Mouse (Mus musculus) spleen, adult 2 months (tissue): ENCODE measurements around the gene 6030498E09Rik. TPM values are rescaled to one million over a fixed set of nuclear protein-coding genes. Genes with fewer than 3 reads are reported as not detected.

Experiments
- DNase-seq, 2 experiments: peaks; one replicate each; pipeline versions ENCODE4 v3.0.0 to v3.0.0-alpha.2; 2012 to 2021; ENCODE audit warnings: low spot score in 2 of 2, low read depth in 1 of 2
- H3K27ac ChIP-seq: fragments of 200-500 bp; 2 replicates; pipeline ENCODE4 v1.5.1; 2012; ENCODE audit warnings: low read length, inconsistent platforms; ENCODE audit not compliant: insufficient read depth
- H3K27me3 ChIP-seq: fragments of 200-500 bp; 2 replicates; pipeline ENCODE4 v1.6.1; 2012; ENCODE audit warnings: mild to moderate bottlenecking, moderate library complexity, low read length, inconsistent platforms; ENCODE audit not compliant: control insufficient read depth, insufficient read depth
- H3K36me3 ChIP-seq: fragments of 200-500 bp; 2 replicates; pipeline ENCODE4 v1.6.1; 2012; ENCODE audit warnings: mild to moderate bottlenecking, low read length, inconsistent platforms; ENCODE audit not compliant: control insufficient read depth, insufficient read depth
- H3K4me1 ChIP-seq: fragments of 200-500 bp; 2 replicates; pipeline ENCODE4 v1.6.1; 2011; ENCODE audit warnings: inconsistent platforms; ENCODE audit not compliant: control insufficient read depth, insufficient read depth, insufficient read length
- H3K4me3 ChIP-seq: fragments of 200-500 bp; 2 replicates; pipeline ENCODE4 v1.5.1; 2011; ENCODE audit warnings: mild to moderate bottlenecking, inconsistent platforms; ENCODE audit not compliant: insufficient read depth, insufficient read length; ENCODE audit errors: extremely low read depth
- CTCF ChIP-seq: fragments of 200-500 bp; IDR thresholded peaks from 2 replicates; pipeline ENCODE4 v1.5.1; 2011; ENCODE audit warnings: mild to moderate bottlenecking, inconsistent platforms; ENCODE audit not compliant: insufficient read depth, insufficient read length, insufficient replicate concordance; ENCODE audit errors: extremely low read depth
- POLR2A ChIP-seq: fragments of 200-500 bp; IDR thresholded peaks from 2 replicates; pipeline ENCODE4 v1.6.1; 2011; ENCODE audit warnings: low read depth, low read length, inconsistent platforms
- WGBS: fragments of 180-500 bp; shearing (Covaris S2); methylation state at CpG from one replicate; pipeline ENCODE4 v1.1.7; 2018; 5-methylcytosine and 5-hydroxymethylcytosine counted together
- polyA plus RNA-seq: library from polyadenylated mRNA; depleted of rRNA; stranded (reverse); fragments of >200 nt; gene quantifications from 2 replicates; pipeline ENCODE4 v1.2.3, GENCODE M21; 2012; rRNA removed

6030498E09Rik gene
- polyA plus RNA-seq, result not detected in 2 replicates

- Histone ChIP-seq H3K27ac (no peak within 1 kb of the TSS), H3K36me3 (no peaks in the 10 kb centered on the region), H3K4me1 (no peaks in the 10 kb centered on the region), H3K4me3 (no peak within 1 kb of the TSS), H3K27me3 (no peaks in the 10 kb centered on the region)
- TF ChIP-seq POLR2A (no peak), CTCF (no peak)
- no peak for DNase-seq
- 38% methylated on average over 9 of the region's 9 CpGs for WGBS
Measured at GRCm38 (mm10) chrX:38772478-38772877, at the start of gene 6030498E09Rik. Gene 6030498E09Rik, plus strand, starts transcription at chrX:38772671.

- H3K27me3 ChIP-seq, result no peaks in the 10 kb centered on the region
- TF ChIP-seq POLR2A (no peak), CTCF (no peak)
- DNase-seq, result no peak
- 84% methylated on average over 5 of the region's 5 CpGs for WGBS
- no peaks in the 10 kb centered on the region for H3K4me1 ChIP-seq
- H3K36me3 ChIP-seq, result no peaks in the 10 kb centered on the region
- H3K4me3 ChIP-seq, result no peak overlapping the region
- H3K27ac ChIP-seq, result no peak overlapping the region
Measured at GRCm38 (mm10) chrX:38730081-38730480, 42.4 kb upstream of the 6030498E09Rik start.

GRCm38 (mm10) chrX:38730639-38731038, 41.8 kb upstream of the 6030498E09Rik start:
- Histone ChIP-seq H3K27ac (no peak overlapping the region), H3K36me3 (no peaks in the 10 kb centered on the region), H3K4me3 (no peak overlapping the region), H3K4me1 (no peaks in the 10 kb centered on the region), H3K27me3 (no peaks in the 10 kb centered on the region)
- no peak for DNase-seq
- WGBS, result 81% methylated on average over 2 of the region's 2 CpGs
- no peak for TF ChIP-seq POLR2A
- no peak for TF ChIP-seq CTCF

- H3K36me3 ChIP-seq, result no peaks in the 10 kb centered on the region
- 92% methylated on average over 5 of the region's 5 CpGs for WGBS
- H3K27ac ChIP-seq, result no peak overlapping the region
- no peaks in the 10 kb centered on the region for H3K27me3 ChIP-seq
- no peak overlapping the region for H3K4me3 ChIP-seq
- no peak for TF ChIP-seq CTCF
- TF ChIP-seq POLR2A, result no peak
- no peak for DNase-seq
- H3K4me1 ChIP-seq, result no peaks in the 10 kb centered on the region
Measured at GRCm38 (mm10) chrX:38733683-38734082, 38.8 kb upstream of the 6030498E09Rik start.

GRCm38 (mm10) chrX:38734916-38735880, 37.3 kb upstream of the 6030498E09Rik start:
- H3K36me3 ChIP-seq, result no peaks in the 10 kb centered on the region
- 80% methylated on average over 13 of the region's 13 CpGs for WGBS
- no peak for TF ChIP-seq CTCF
- TF ChIP-seq POLR2A, result no peak
- H3K4me1 ChIP-seq, result no peaks in the 10 kb centered on the region
- no peak overlapping the region for H3K4me3 ChIP-seq
- H3K27ac ChIP-seq, result no peak overlapping the region
- H3K27me3 ChIP-seq, result no peaks in the 10 kb centered on the region
- no peak for DNase-seq

GRCm38 (mm10) chrX:38771453-38771852, 1.0 kb upstream of the 6030498E09Rik start:
- 89% methylated on average over 2 of the region's 2 CpGs for WGBS
- TF ChIP-seq CTCF (no peak), POLR2A (no peak)
- no peak for DNase-seq

GRCm38 (mm10) chrX:38771886-38772285, 585 bp upstream of the 6030498E09Rik start:
- Histone ChIP-seq H3K4me3 (no peak overlapping the region), H3K27ac (no peak overlapping the region), H3K36me3 (no peaks in the 10 kb centered on the region), H3K27me3 (no peaks in the 10 kb centered on the region), H3K4me1 (no peaks in the 10 kb centered on the region)
- no peak for DNase-seq
- 51% methylated on average over 3 of the region's 3 CpGs for WGBS
- TF ChIP-seq POLR2A (no peak), CTCF (no peak)

More at GRCm38 (mm10) chrX:38771453-38771852, 1.0 kb upstream of the 6030498E09Rik start:
- H3K27ac ChIP-seq, result no peak overlapping the region
- H3K36me3 ChIP-seq, result no peaks in the 10 kb centered on the region
- no peaks in the 10 kb centered on the region for H3K4me1 ChIP-seq
- H3K4me3 ChIP-seq, result no peak overlapping the region
- H3K27me3 ChIP-seq, result no peaks in the 10 kb centered on the region
